Mouse (Mus musculus) G1E (cell line): ENCODE results near the gene Adamtsl3.

Experiments
- CTCF ChIP-seq: IDR thresholded peaks from 2 replicates; pipeline ENCODE4 v1.5.1; 2012; ENCODE audit warnings: low read depth, low read length, inconsistent platforms, mixed read lengths
- GATA1 ChIP-seq: IDR thresholded peaks from 2 replicates; pipeline ENCODE4 v1.6.1; 2012; ENCODE audit warnings: borderline replicate concordance, low read length, inconsistent platforms, mixed read lengths

GRCm38 (mm10) chr7:82424281-82424680 is 88.8 kb downstream of the Adamtsl3 start:
- TF ChIP-seq CTCF: no peak
- TF ChIP-seq GATA1: no peak
